Mouse (Mus musculus): Measurements from ENCODE around the gene Cst3. TPM values are rescaled to one million over a fixed set of nuclear protein-coding genes. Genes with fewer than 3 reads are reported as not detected.

Cst3 gene
- total RNA-seq, 4 experiments from 2014 or later = 2,127 to 4,480 (median 3,140) TPM

- DNase-seq (ENCODE audit: low spot score in 2 of 2) = no peak
Observed at GRCm38 (mm10) chr2:148856630-148857400, 18.7 kb downstream of the Cst3 start.

GRCm38 (mm10) chr2:148851116-148851906, 24.2 kb downstream of the Cst3 start:
- DNase-seq (ENCODE audit: low spot score in 2 of 2) = peak; percentile 79 to 90

- DNase-seq (ENCODE audit: low spot score in 2 of 2) = no peak
Observed at GRCm38 (mm10) chr2:148839224-148839623, 36.3 kb downstream of the Cst3 start.

- DNase-seq (ENCODE audit: low spot score in 2 of 2) = no peak
Observed at GRCm38 (mm10) chr2:148838075-148838777, 37.3 kb downstream of the Cst3 start.

- DNase-seq (ENCODE audit: low spot score in 2 of 2) = no peak
Observed at GRCm38 (mm10) chr2:148834912-148835311, 40.6 kb downstream of the Cst3 start, which contains the start of gene Cst9. Gene Cst9, plus strand, starts transcription at chr2:148835147.

- no peak for DNase-seq (ENCODE audit: low spot score in 2 of 2)
Observed at GRCm38 (mm10) chr2:148825986-148826385, 49.5 kb downstream of the Cst3 start.

Other genes with a start within 250 kb of the Cst3 start
- 10 to 100 TPM; 13.0 to 16.3 (median 14.9) TPM for gene Nxt1, start 203.1 kb downstream of the Cst3 start, total RNA-seq (2022)
- 10 to 100 TPM; 28.9 to 34.5 (median 32.9) TPM for gene Gzf1, start 194.7 kb downstream of the Cst3 start, total RNA-seq (2022)
- 100 to 1,000 TPM; 290 to 344 (median 315) TPM for gene Napb, start 143.2 kb downstream of the Cst3 start, total RNA-seq (2022)
- 1 to 10 TPM in 2 of 4 experiments, under 1 TPM in 1, not detected in 1; 0.89 to 1.6 (median 1.0) TPM for gene Cstl1, start 125.3 kb downstream of the Cst3 start, total RNA-seq (2022)
- not detected for gene Cst11, start 104.2 kb downstream of the Cst3 start, total RNA-seq (2022)
- not detected for gene 8030411F24Rik, start 93.7 kb downstream of the Cst3 start, total RNA-seq (2022)
- gene Cst12, start 86.3 kb downstream of the Cst3 start, total RNA-seq (2022) = 1 to 10 TPM; 3.6 to 5.4 (median 4.8) TPM
- not detected for gene Cst8, start 76.9 kb downstream of the Cst3 start, total RNA-seq (2022)
- not detected for gene Cst13, start 55.6 kb downstream of the Cst3 start, total RNA-seq (2022)
- not detected for gene Cst9, start 40.5 kb downstream of the Cst3 start, total RNA-seq (2022)
- gene 9230104L09Rik, start 10.7 kb downstream of the Cst3 start, total RNA-seq (2022) = not detected
- not detected for gene Gm1330, start 127.6 kb upstream of the Cst3 start, total RNA-seq (2022)
- gene Gm10750, start 141.5 kb upstream of the Cst3 start, total RNA-seq (2022) = not detected